Mouse (Mus musculus): Measurements from ENCODE around the gene Dlg5.

Gene Dlg5

GRCm38 (mm10) chr14:24125069-24125468 lies 120.7 kb downstream of the Dlg5 start:
- no peak for DNase-seq (ENCODE audit: low spot score)

- no peak for DNase-seq (ENCODE audit: low spot score)
These were observed 121.5 kb downstream of the Dlg5 start for GRCm38 (mm10) chr14:24124171-24124570.

GRCm38 (mm10) chr14:24106734-24107133 lies 139.0 kb downstream of the Dlg5 start:
- no peak for DNase-seq (ENCODE audit: low spot score)

GRCm38 (mm10) chr14:24098828-24099227 lies 146.9 kb downstream of the Dlg5 start:
- no peak for DNase-seq (ENCODE audit: low spot score)

GRCm38 (mm10) chr14:24094656-24095055 lies 151.1 kb downstream of the Dlg5 start:
- DNase-seq (ENCODE audit: low spot score) = no peak

- DNase-seq (ENCODE audit: low spot score) = no peak
These were observed 152.5 kb downstream of the Dlg5 start for GRCm38 (mm10) chr14:24093221-24093620.

GRCm38 (mm10) chr14:24092391-24092790 lies 153.3 kb downstream of the Dlg5 start:
- no peak for DNase-seq (ENCODE audit: low spot score)

- DNase-seq (ENCODE audit: low spot score) = peak; percentile 6
These were observed 154.9 kb downstream of the Dlg5 start for GRCm38 (mm10) chr14:24090790-24091189.

- no peak for DNase-seq (ENCODE audit: low spot score)
These were observed 156.5 kb downstream of the Dlg5 start for GRCm38 (mm10) chr14:24089181-24089580.

GRCm38 (mm10) chr14:24087430-24087829 lies 158.3 kb downstream of the Dlg5 start:
- DNase-seq (ENCODE audit: low spot score) = no peak

- no peak for DNase-seq (ENCODE audit: low spot score)
These were observed 159.2 kb downstream of the Dlg5 start for GRCm38 (mm10) chr14:24086481-24086880.

Measured in yolk sac, embryonic 10.5 days (tissue).